Mouse (Mus musculus): ENCODE results near the gene Smoc1. TPM values are rescaled to one million over a fixed set of nuclear protein-coding genes. Genes with fewer than 3 reads are reported as not detected.

The Smoc1 gene
- total and polyA plus RNA-seq, 3 experiments: 4.8 to 8.0 (median 6.2) TPM

- no peak overlapping the region for H3K4me3 ChIP-seq
- 50% methylated on average over 5 of the region's 5 CpGs for WGBS
- no peaks in the 10 kb centered on the region for H3K27me3 ChIP-seq (ENCODE audit: control insufficient read depth, insufficient read depth, low read length)
- H3K9ac ChIP-seq (ENCODE audit: low read depth, low read length): no peak overlapping the region
- H3K4me1 ChIP-seq (ENCODE audit: control insufficient read depth, insufficient read depth, low read length): no peaks in the 10 kb centered on the region
- no peak overlapping the region for H3K27ac ChIP-seq
- H3K79me2 ChIP-seq (replicated peaks; ENCODE audit: control insufficient read depth, insufficient read depth, low read length): no peaks in the 10 kb centered on the region
- TF ChIP-seq EP300 (IDR thresholded peaks at IDR 0.05; ENCODE audit: insufficient read depth, low read depth, low read length) (no peak), CTCF (IDR thresholded peaks at IDR 0.05) (no peak), POLR2A (IDR thresholded peaks at IDR 0.05; ENCODE audit: insufficient read depth, low read depth, low read length) (no peak)
- intact Hi-C loops (cut with DNase I): no loop called here
- no peak for DNase-seq
- H3K36me3 ChIP-seq (ENCODE audit: control insufficient read depth, insufficient read depth, low read length): no peaks in the 10 kb centered on the region
Observed at GRCm38 (mm10) chr12:81080345-81080744, 53.7 kb downstream of the Smoc1 start.

- no peak overlapping the region for H3K27ac ChIP-seq
- no peaks in the 10 kb centered on the region for H3K36me3 ChIP-seq (ENCODE audit: control insufficient read depth, insufficient read depth, low read length)
- 78% methylated on average over 3 of the region's 3 CpGs for WGBS
- no peaks in the 10 kb centered on the region for H3K79me2 ChIP-seq (replicated peaks; ENCODE audit: control insufficient read depth, insufficient read depth, low read length)
- no peak overlapping the region for H3K9ac ChIP-seq (ENCODE audit: low read depth, low read length)
- H3K4me3 ChIP-seq: no peak overlapping the region
- no peaks in the 10 kb centered on the region for H3K27me3 ChIP-seq (ENCODE audit: control insufficient read depth, insufficient read depth, low read length)
- no peaks in the 10 kb centered on the region for H3K4me1 ChIP-seq (ENCODE audit: control insufficient read depth, insufficient read depth, low read length)
- TF ChIP-seq EP300 (IDR thresholded peaks at IDR 0.05; ENCODE audit: insufficient read depth, low read depth, low read length): no peak
- TF ChIP-seq POLR2A (IDR thresholded peaks at IDR 0.05; ENCODE audit: insufficient read depth, low read depth, low read length): no peak
- TF ChIP-seq CTCF (IDR thresholded peaks at IDR 0.05): no peak
- intact Hi-C loops (cut with DNase I): no loop called here
- no peak for DNase-seq
Observed at GRCm38 (mm10) chr12:81081031-81081430, 54.4 kb downstream of the Smoc1 start.

- no peak for DNase-seq
- H3K4me3 ChIP-seq: no peak overlapping the region
- H3K79me2 ChIP-seq (replicated peaks; ENCODE audit: control insufficient read depth, insufficient read depth, low read length): no peaks in the 10 kb centered on the region
- WGBS: 69% methylated on average over 5 of the region's 5 CpGs
- H3K9ac ChIP-seq (ENCODE audit: low read depth, low read length): no peak overlapping the region
- no peaks in the 10 kb centered on the region for H3K4me1 ChIP-seq (ENCODE audit: control insufficient read depth, insufficient read depth, low read length)
- no peaks in the 10 kb centered on the region for H3K36me3 ChIP-seq (ENCODE audit: control insufficient read depth, insufficient read depth, low read length)
- no peak overlapping the region for H3K27ac ChIP-seq
- intact Hi-C loops (cut with DNase I): no loop called here
- no peaks in the 10 kb centered on the region for H3K27me3 ChIP-seq (ENCODE audit: control insufficient read depth, insufficient read depth, low read length)
- TF ChIP-seq CTCF (IDR thresholded peaks at IDR 0.05) (no peak), POLR2A (IDR thresholded peaks at IDR 0.05; ENCODE audit: insufficient read depth, low read depth, low read length) (no peak), EP300 (IDR thresholded peaks at IDR 0.05; ENCODE audit: insufficient read depth, low read depth, low read length) (no peak)
Observed at GRCm38 (mm10) chr12:81083146-81083545, 56.5 kb downstream of the Smoc1 start.

GRCm38 (mm10) chr12:81085244-81085643 is 58.6 kb downstream of the Smoc1 start:
- no peaks in the 10 kb centered on the region for H3K27me3 ChIP-seq (ENCODE audit: control insufficient read depth, insufficient read depth, low read length)
- no peak overlapping the region for H3K27ac ChIP-seq
- no peak overlapping the region for H3K4me3 ChIP-seq
- no peaks in the 10 kb centered on the region for H3K4me1 ChIP-seq (ENCODE audit: control insufficient read depth, insufficient read depth, low read length)
- no peaks in the 10 kb centered on the region for H3K36me3 ChIP-seq (ENCODE audit: control insufficient read depth, insufficient read depth, low read length)
- H3K79me2 ChIP-seq (replicated peaks; ENCODE audit: control insufficient read depth, insufficient read depth, low read length): no peaks in the 10 kb centered on the region
- TF ChIP-seq CTCF (IDR thresholded peaks at IDR 0.05) (no peak), EP300 (IDR thresholded peaks at IDR 0.05; ENCODE audit: insufficient read depth, low read depth, low read length) (no peak), POLR2A (IDR thresholded peaks at IDR 0.05; ENCODE audit: insufficient read depth, low read depth, low read length) (no peak)
- WGBS: 59% methylated on average over 1 of the region's 1 CpGs
- intact Hi-C loops (cut with DNase I): no loop called here
- no peak overlapping the region for H3K9ac ChIP-seq (ENCODE audit: low read depth, low read length)
- no peak for DNase-seq

- Histone ChIP-seq H3K27me3 (ENCODE audit: control insufficient read depth, insufficient read depth, low read length) (no peaks in the 10 kb centered on the region), H3K36me3 (ENCODE audit: control insufficient read depth, insufficient read depth, low read length) (no peaks in the 10 kb centered on the region), H3K4me1 (ENCODE audit: control insufficient read depth, insufficient read depth, low read length) (no peaks in the 10 kb centered on the region), H3K27ac (no peak overlapping the region), H3K4me3 (no peak overlapping the region), H3K79me2 (replicated peaks; ENCODE audit: control insufficient read depth, insufficient read depth, low read length) (no peaks in the 10 kb centered on the region), H3K9ac (ENCODE audit: low read depth, low read length) (no peak overlapping the region)
- TF ChIP-seq EP300 (IDR thresholded peaks at IDR 0.05; ENCODE audit: insufficient read depth, low read depth, low read length): no peak
- TF ChIP-seq CTCF (IDR thresholded peaks at IDR 0.05): no peak
- no peak for TF ChIP-seq POLR2A (IDR thresholded peaks at IDR 0.05; ENCODE audit: insufficient read depth, low read depth, low read length)
- no peak for DNase-seq
- 73% methylated on average over 5 of the region's 5 CpGs for WGBS
- intact Hi-C loops (cut with DNase I): no loop called here
Observed at GRCm38 (mm10) chr12:81088131-81088530, 61.5 kb downstream of the Smoc1 start.

- DNase-seq: no peak
- Histone ChIP-seq H3K4me1 (ENCODE audit: control insufficient read depth, insufficient read depth, low read length) (no peaks in the 10 kb centered on the region), H3K27ac (no peak overlapping the region), H3K9ac (ENCODE audit: low read depth, low read length) (no peak overlapping the region), H3K79me2 (replicated peaks; ENCODE audit: control insufficient read depth, insufficient read depth, low read length) (no peaks in the 10 kb centered on the region), H3K4me3 (no peak overlapping the region), H3K27me3 (ENCODE audit: control insufficient read depth, insufficient read depth, low read length) (no peaks in the 10 kb centered on the region), H3K36me3 (ENCODE audit: control insufficient read depth, insufficient read depth, low read length) (no peaks in the 10 kb centered on the region)
- TF ChIP-seq CTCF (IDR thresholded peaks at IDR 0.05) (no peak), POLR2A (IDR thresholded peaks at IDR 0.05; ENCODE audit: insufficient read depth, low read depth, low read length) (no peak), EP300 (IDR thresholded peaks at IDR 0.05; ENCODE audit: insufficient read depth, low read depth, low read length) (no peak)
- intact Hi-C loops (cut with DNase I): no loop called here
- WGBS: 80% methylated on average over 5 of the region's 5 CpGs
Observed at GRCm38 (mm10) chr12:81091641-81092040, 65.0 kb downstream of the Smoc1 start.
